Mouse (Mus musculus) megakaryocyte, embryonic 14.5 days (primary cell): ENCODE measurements around the gene Lrpprc.

ENCODE experiments used
- FLI1 ChIP-seq: IDR thresholded peaks from 2 replicates; pipeline ENCODE4 v1.6.1; 2012; ENCODE audit warnings: low read length, inconsistent platforms, mixed read lengths
- GATA1 ChIP-seq: IDR thresholded peaks from 3 replicates; pipeline ENCODE4 v1.6.1; 2012; ENCODE audit warnings: mixed read lengths, low read length, inconsistent platforms, borderline replicate concordance

DNA sequence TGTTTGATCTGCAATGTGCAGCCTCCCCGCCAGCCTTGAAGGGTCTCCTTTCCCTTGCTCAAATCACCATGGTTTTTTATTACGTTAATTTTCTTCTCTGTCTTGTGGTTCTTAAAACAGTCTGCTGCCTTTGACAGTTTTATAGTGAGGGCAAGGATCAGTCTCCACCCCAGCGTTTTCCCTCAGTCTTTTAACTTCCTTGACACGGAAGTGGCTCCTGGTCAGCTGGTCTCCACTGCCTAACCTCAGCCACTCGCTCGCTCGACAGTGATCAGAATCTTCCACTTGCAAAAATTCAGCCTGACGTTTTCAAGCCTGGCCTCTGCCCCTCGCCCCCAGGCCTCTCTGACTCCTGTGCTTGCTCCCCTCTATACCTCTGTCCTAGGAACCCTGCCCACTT is 124.9 kb downstream of the Lrpprc start:
- TF ChIP-seq GATA1 (no peak), FLI1 (no peak)
